Mouse (Mus musculus): Measurements from ENCODE around the gene Ptafr.

Gene Ptafr

DNA sequence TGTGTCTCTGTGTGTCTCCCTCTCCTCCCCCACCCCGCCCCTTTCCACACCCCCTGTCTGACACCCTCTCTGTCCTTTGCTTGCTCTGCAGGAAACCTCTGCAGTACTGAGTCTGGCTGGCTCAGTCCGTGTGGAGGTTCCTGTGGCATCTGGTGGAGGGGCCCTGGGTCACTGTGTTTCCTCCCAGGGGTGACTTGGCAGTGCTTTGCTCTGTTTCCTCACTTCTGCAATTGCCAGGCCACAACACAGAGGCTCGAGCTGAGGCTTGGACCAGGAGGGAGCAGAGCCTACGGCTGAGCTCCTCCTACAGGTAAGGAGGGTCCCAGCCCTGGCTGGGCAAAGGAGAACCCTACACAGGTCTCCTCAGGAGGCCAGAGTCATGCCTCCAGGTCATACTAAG, at the start of gene Ptafr:
Gene Ptafr (plus strand): TSS at position 103 of the 400 bp plus-strand sequence.
- no peak for DNase-seq (ENCODE audit: low read depth, low spot score)

DNA sequence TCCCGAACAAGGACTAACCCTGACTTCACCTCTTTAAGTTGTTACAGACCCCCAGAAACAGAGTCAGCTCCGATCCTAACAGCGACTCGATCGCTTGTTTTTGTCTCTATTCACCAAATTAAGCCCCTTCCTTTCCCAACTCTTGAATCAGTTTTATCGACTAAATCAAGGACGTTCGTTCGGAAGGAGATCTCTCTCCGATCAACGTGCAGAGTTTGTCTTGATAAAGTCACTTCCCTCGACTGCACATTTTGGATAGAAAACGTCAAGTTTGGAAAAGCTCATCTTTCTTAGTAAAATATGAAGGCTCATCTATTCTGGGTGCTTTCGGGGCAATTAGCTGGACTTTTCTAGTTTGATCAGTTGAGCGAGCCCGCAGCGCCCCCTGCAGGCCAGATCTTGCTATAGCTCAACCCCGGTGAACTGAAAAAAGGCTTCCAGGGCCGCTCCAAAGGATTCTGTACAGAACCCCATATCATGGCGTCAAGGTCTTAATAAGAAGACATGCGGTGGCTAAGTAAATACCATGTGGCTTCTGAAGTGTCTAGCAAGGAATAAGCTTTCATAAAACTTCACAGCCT, 49.2 kb upstream of the Ptafr start:
- no peak for DNase-seq (ENCODE audit: low read depth, low spot score)

DNA sequence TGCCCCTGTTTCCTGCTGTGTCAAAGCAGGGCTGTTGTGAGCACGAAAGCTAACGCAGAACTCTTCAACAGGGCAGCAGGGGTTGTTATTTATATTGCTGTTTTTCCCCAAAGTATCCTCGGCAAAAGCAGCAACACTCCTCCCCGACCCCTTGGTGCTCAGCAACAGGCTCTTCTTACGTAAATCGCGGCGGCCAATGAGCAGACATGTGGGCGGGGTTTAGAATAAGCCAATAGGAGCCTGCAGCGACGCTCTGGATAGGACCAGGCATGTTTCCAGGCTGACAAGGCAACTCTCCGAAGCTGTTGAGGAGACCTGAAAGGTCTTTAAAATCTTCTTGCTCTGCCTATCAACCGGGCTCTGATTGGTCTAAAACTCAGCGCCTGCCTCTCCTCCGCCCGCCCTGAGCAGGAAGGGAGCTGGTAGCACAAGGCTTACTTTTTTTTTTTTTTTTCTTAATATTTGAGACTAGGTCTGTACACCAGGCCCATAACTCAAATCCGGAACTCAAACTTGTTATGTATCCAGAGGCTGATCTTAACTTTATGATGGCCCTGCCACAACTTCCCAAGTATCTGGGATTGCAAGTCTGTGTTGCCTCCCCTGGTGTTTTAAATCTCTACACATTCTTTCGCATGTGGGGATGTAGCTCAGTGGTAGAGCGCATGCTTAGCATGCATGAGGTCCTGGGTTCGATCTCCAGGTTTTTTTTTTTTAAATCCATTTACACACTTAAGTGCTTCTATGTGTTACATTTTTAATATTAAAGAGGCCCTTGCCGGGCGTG, 48.3 kb upstream of the Ptafr start:
- peak; percentile 92 for DNase-seq (ENCODE audit: low read depth, low spot score)

DNA sequence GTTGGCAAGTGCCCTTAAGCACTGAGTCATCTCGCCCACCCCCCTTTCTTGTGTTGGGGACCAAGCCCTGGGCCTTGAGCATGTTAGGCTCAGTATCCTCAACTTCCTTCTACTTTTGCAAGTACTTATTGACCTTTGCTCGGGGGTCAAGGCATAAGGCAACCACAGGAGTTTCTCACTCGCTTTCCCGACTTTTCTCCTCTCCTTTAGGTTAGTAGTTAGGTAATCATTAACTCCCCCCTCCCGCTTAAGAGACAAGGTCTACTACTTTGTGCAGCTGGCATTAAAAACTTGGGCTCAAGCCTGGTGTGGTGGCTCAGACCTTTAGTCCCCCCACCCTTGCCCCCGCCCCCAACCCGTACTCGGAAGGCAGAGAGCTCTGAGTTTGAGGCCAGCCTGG, 45.8 kb upstream of the Ptafr start:
- no peak for DNase-seq (ENCODE audit: low read depth, low spot score)

DNA sequence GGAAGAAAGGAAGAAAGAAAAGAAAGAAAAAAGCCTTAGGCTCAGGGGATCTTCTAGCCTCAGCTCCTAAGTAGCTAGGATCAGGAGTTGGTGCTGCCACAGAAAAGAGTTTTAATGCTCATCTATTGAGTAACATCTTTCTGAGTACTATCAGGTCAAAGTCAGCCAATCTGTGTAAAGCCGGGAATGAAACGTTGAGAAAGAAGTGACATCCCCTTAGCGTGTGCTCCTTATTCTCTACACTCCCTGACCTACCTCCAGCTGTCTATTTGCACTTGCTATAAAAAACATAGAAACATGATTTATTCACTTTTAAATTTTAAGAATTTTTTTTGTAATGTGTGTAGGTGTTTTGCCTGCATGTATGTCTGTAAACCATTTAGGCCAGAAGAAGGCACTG, 44.7 kb upstream of the Ptafr start:
- no peak for DNase-seq (ENCODE audit: low read depth, low spot score)

DNA sequence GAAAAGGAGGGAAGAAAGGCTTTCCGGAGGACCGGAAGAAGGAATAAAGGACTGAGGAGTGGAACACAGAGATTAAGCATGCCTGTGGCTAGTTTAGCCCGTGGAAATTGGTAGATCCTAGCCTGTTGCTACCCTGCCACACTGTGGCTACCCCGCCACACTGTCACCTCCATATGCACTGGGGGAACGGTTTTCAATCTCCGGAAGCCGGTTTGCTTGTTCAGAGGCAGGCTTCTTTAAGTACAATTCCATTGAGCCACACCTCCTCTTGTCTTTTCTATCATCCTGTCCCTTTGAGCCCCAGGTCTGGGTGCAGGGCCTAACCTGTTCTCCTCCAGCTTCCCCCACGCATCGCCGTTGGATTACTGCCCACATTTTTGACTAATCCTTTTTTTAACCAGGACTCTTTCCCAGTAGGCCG, 39.5 kb upstream of the Ptafr start:
- no peak for DNase-seq (ENCODE audit: low read depth, low spot score)

DNA sequence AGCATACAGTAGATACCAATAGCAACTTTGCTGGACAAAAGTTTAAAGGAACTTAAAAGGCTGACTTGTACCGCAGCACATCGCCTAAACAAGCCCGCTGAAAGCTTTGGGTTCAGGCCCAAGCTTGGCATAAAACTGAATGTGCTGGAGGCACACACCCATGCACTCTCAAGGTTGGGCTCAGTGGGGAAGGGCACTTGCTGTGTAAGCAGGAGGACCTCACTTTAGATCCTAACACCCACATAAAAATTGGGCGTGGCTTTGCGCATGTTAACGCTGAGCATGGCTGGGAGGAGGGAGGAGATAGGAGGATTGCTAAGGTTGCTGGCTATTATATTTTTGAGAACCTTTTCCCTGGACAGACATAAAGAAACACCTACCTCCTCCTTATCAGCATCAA, 39.1 kb upstream of the Ptafr start:
- DNase-seq (ENCODE audit: low read depth, low spot score) = no peak

DNA sequence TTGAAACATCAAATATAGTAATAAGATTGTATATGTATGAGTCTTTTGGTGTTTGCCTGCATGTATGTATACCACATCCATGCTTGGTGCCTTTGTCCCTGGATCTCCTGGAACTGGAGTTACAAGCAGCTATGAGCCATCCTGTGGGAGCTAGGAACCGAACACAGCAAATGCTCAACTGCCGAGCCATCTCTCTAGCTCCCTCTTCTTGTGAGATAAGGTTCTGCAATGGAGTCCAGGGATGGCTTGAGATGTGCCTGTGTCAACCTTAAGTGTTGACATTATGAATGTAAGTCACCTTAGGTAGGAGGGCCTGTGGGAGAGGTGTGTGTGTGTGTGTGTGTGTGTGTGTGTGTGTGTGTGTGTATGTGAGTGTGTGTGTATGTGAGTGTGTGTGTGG, 37.2 kb upstream of the Ptafr start:
- no peak for DNase-seq (ENCODE audit: low read depth, low spot score)

DNA sequence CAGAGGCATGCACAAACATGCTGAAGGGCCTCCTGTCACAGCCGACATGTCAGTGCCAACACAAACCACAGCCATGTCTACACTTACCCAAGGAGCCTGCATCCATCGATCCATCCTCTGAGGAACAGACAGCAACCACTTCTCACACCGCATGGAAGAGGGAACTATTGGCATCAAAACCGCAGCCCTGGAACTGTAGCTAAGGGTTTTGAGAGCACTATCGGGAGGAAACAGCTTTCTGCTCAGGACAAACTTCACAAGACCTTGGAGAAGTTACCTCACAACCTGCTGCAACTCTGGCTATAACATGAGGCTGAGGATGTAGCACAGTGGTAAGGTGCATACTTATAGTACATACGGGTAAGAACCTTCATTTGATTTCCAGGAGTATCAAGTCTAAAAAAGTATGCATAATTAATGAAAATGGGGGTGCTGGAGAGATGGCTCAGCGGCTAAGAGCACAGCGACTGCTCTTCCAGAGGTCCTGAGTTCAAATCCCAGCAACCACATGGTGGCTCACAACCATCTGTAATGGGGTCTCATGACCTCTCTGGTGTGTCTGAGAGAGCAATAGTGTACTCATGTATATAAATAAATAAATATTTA, 35.8 kb upstream of the Ptafr start:
- DNase-seq (ENCODE audit: low read depth, low spot score) = no peak

DNA sequence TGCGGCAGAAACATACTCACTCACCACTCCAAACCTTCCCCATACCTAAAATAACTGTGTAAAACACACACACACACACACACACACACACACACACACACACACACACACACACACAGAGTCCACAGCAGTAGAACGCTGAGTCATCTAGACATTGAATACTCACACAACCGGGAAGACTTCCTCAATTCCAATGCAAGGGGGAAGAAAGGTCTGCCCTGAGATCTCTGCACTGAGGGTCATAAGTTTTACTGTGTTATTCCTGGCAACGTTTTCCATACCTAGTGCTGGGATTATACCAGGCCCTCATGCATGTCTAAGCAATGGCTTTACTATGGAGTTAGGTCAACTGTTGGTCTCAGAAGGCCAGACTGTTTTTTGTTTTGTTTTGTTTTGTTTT, 34.5 kb upstream of the Ptafr start:
- no peak for DNase-seq (ENCODE audit: low read depth, low spot score)

DNA sequence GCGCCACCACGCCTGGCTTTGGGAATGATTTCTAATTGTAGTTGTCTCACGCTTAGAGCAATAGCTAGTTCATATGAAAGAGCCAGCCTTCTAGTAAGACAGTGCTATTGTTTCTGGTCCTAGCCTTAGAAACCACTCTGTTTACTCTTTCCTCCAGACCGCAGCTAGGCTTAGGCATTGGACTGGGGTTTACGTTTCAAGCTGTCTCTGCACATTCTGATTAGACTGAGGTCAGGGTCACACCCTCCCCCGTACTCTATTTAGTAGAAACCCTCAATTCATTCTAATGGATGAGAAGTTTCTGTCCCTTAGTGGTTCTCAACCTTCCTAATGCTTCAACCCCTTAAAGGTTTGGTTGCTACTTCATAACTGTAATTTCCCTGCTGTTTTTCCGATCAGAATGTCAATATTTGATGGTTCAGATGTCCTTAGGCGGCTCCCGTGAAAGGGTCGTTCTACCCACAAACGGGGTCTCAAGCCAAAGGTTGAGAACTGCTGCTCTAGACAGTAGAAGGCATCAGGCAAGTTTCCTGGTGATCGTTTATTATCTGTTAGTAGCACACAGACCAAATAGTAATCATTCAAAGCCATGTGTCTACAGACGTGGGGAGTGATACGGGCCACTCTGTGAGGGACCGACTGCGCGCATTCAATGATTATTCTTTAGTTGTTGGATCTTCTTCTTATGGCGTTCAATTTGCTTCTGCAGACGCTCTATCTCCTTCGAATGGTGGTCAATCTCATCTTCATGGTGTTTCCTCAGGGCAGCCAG, 33.6 kb upstream of the Ptafr start:
- DNase-seq (ENCODE audit: low read depth, low spot score) = no peak

DNA sequence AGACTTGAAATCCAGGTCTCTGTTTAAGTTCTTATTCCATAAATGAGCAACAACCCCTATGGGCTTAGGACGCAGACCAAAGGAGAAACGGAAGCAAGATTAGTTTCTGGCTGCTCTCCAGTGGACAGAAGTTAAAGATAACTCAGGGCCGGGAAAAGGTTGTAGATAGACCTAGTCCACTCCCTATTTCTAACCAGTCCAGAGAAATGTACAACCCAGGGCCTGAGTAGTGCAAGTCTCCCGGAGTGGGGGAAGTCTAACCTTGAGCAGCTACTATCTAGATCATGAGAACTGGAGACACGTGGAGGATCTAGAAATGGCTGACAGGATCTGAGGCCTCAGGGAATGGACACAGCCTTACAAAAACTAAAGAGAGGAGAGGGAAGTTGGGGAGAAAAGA, 31.4 kb upstream of the Ptafr start:
- DNase-seq (ENCODE audit: low read depth, low spot score) = no peak

DNA sequence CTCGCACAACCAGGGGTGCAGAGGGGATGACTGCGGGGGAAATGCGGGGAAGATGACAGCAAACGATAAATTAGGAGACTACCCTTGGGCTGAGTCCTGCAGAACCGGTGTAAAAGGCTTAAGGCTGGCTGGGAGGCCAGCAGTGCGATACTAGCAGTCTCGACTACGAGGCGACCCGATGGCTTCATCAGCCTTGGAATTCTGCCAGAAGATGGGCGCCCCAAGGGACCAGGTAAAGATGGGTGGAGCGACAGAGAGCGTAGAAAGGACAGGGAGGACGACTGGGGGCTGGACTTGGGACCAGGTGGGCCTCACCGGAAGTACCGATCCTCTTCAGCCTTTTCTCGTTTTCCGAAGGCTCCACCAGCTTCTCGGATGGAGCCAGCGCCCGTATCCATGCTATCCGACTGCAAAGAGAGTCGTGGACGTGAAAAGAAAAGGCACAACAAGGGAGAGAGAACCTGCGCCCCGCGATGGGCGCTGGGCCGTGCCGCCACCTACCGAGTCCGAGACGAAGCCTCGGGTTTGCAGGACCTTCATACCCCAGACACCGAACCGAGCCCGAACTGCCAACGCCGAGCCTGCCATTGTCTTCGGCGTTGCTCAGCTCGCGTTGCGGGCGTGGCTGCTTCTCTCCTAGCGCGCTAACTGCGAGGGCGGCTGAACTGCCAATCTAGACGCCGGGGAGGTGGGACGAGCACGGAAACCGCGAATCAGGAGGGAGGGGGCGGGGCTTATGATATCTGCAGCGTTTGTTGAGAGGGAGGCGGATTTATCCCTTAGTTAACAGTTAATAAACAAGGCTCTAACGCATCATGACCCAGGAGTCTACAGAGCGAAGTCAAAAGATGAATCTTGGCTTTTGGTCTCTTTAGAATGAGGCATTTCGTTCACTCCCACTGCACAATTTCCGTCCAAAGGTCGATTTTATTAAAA, 30.6 kb upstream of the Ptafr start, which contains the start of gene Atpif1:
Gene Atpif1 (minus strand): TSS at position 679 of the 936 bp plus-strand sequence.
- DNase-seq (ENCODE audit: low read depth, low spot score) = peak; percentile 83

DNA sequence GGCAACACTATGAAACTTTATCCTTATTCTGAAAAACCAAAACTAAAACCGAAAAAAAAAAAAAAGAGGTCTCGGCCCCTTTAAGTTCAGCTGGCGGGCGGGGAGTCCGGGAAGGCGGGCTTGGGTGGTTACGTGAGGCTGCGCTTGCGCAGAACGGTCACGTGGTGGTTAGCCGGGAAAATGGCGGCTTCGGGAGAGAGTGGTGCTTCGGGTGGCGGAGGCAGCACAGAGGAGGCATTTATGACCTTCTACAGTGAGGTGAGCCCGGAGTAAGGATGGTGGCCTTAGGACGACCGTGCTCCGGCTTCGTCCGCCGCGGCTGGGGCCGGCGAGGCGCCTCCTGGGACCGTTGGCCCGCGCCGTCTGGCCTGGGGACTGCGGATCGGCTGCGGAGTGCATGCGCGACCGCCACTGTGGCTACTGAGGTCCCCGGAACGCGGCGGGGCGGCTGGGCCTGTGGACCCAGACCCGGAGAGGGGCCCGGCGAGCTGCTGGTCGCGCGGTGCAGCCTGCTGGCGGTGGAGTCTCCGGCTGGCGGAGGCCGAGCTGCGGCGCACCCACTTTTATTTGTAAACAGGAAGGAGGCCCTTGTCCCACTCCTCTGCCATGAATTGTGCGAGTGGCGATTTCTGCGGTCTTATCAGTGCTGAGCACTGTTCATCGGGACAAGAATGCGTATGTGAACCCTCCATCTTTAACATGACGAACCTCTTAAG, 28.3 kb upstream of the Ptafr start, which contains the start of gene Dnajc8:
Gene Dnajc8 (plus strand): TSS at position 145 of the 716 bp plus-strand sequence.
- peak; percentile 80 for DNase-seq (ENCODE audit: low read depth, low spot score)

DNA sequence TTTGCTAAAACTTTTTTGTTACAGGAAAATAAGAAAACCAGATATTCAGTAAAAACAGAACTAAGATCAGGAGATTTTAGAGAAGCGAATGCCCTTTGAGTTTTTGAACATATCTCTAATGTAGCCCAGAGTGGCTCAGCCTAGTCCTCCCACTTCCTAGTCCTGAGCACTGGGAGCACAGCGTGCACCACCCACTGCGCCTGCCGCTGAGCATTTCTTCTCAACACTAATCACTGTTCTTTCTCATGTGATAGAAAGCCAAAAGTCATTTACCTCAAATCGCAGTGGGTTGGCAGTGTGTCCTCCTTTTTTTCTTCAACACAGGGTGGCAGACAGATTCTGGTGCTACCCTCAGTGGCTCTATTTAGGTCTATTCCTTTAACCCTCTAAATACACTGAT, 24.4 kb upstream of the Ptafr start:
- DNase-seq (ENCODE audit: low read depth, low spot score) = no peak

DNA sequence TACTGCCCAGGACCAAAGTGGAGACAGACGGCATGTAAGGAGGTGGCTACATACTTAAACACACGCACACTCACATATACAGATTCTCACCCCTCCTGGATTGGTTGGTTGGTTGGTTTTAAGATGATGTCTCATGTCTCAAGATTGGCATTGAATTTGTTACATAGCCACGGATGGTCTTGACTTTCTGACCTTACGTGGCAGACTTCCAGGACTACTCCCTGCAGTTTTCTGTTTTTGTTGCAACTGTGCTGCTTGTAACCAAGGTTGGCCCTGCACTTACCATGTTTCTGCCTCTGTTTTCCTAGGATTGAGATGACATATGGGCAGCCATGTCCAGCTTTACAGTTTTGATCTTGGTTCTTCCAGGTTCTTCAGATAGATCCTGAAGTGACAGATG, 22.5 kb upstream of the Ptafr start:
- DNase-seq (ENCODE audit: low read depth, low spot score) = no peak

DNA sequence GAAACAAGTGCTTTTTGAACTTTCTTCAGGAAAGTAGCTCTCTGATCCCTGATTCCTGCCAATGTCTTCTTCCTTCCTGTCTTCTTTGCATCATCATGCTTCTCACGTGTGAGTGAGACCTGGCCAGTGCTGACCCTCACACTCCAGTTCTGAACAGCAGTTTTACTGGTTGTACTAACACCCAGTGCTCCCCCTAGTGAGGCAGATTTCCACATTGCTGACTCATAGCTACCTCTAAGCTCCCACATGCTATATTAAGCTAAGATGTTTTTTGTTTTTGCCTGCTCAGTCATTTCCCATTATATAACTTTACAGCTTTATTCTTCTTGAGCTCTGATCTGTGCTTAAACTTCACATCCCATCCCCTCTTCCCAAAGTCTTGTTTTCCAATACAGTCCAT, 21.1 kb upstream of the Ptafr start:
- DNase-seq (ENCODE audit: low read depth, low spot score) = no peak

DNA sequence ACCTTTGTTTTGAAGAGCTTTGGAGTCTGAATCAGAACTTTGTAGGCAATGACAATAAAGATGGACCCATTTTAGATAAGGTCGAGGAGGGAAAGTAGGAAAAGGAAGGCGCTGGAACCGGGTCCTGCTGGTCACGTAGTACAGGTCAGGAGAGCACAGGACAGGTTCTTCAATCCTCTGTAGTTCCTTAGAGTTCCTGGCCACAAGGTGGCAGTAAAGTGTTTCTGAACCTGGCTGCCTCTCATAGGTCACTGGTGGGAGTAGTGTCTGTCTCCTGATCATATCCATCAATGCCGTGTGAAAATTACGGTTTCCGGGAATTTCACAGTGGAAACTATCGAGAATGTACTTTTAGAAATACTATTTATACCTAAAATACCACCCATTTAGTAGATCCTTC, 18.0 kb upstream of the Ptafr start:
- no peak for DNase-seq (ENCODE audit: low read depth, low spot score)

DNA sequence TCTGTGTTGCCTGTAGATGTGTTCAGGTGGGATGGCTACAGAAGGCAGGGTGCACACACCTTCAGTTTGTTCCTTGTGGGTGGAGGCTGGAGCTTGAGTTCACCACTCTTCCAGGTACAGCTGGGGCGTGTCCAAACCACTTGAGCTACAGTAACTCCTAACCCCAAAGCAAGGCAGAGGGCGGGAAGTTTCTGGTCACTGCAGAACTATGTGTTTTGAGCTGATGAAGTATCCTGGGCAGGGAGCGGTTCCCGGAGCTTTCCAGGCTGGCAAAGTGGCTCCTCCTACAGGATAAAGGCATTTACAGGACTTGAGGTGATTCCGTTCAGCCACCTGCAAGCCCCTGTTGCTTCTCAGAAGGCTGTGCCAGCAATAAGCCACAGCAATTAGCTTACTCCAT, 9.6 kb upstream of the Ptafr start:
- no peak for DNase-seq (ENCODE audit: low read depth, low spot score)

DNA sequence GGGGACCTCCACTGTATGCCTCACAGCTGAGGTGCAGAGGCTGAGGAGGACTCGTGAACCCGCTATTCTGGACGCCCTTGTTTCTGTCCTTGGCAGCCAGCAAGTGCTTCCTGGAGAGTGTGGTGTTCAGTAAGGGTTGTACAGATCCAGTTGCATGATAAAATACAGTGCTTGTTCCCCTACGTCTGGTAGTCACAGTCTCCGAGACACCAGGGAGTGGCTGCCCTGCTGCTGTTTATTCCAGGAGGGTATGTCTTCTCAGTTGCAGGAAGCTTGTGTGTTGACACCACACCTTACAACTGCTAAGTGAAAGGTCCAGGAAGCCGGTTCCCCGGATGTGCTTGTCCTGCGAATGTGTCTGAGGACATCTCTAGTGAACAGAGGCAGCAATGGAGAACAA, 9.2 kb upstream of the Ptafr start:
- no peak for DNase-seq (ENCODE audit: low read depth, low spot score)

Data from WW6 (cell line).